Mouse (Mus musculus): Measurements from ENCODE around the gene Gm5089. TPM values are rescaled to one million over a fixed set of nuclear protein-coding genes. Genes with fewer than 3 reads are reported as not detected.

The Gm5089 gene
- polyA plus RNA-seq, 1 experiment = not detected

GRCm38 (mm10) chr14:122432558-122432957 lies 18.4 kb downstream of the Gm5089 start:
- no peak for TF ChIP-seq CTCF (IDR thresholded peaks at IDR 0.05; ENCODE audit: control insufficient read depth, insufficient read depth, insufficient replicate concordance, low read depth, low read length)
- no peak for TF ChIP-seq POLR2A (IDR thresholded peaks at IDR 0.05; ENCODE audit: control insufficient read depth, low read depth, low read length)

GRCm38 (mm10) chr14:122427654-122428053 lies 23.3 kb downstream of the Gm5089 start:
- H3K4me1 ChIP-seq (ENCODE audit: control insufficient read depth, insufficient read depth, low read length) = no peaks in the 10 kb centered on the region; the same call in 1 of the 2 replicates

More at GRCm38 (mm10) chr14:122432558-122432957, 18.4 kb downstream of the Gm5089 start:
- no peak overlapping the region for H3K27ac ChIP-seq (ENCODE audit: control insufficient read depth, insufficient read depth, low read depth, low read length)
- H3K4me3 ChIP-seq (ENCODE audit: control insufficient read depth, low read depth, low read length) = no peak overlapping the region
- no peaks in the 10 kb centered on the region for H3K36me3 ChIP-seq (ENCODE audit: control insufficient read depth, insufficient read depth, low read length)
- H3K27me3 ChIP-seq (ENCODE audit: control insufficient read depth, insufficient read depth, low read length) = no peaks in the 10 kb centered on the region
- H3K4me1 ChIP-seq (ENCODE audit: control insufficient read depth, insufficient read depth, low read length) = no peaks in the 10 kb centered on the region

GRCm38 (mm10) chr14:122427204-122427560 lies 23.7 kb downstream of the Gm5089 start:
- TF ChIP-seq POLR2A (IDR thresholded peaks at IDR 0.05; ENCODE audit: control insufficient read depth, low read depth, low read length) (no peak), CTCF (IDR thresholded peaks at IDR 0.05; ENCODE audit: control insufficient read depth, insufficient read depth, insufficient replicate concordance, low read depth, low read length) (no peak)
- Histone ChIP-seq H3K27me3 (ENCODE audit: control insufficient read depth, insufficient read depth, low read length) (no peaks in the 10 kb centered on the region), H3K36me3 (ENCODE audit: control insufficient read depth, insufficient read depth, low read length) (no peaks in the 10 kb centered on the region), H3K4me1 (ENCODE audit: control insufficient read depth, insufficient read depth, low read length) (no peaks in the 10 kb centered on the region; the same call in 1 of the 2 replicates), H3K27ac (ENCODE audit: control insufficient read depth, insufficient read depth, low read depth, low read length) (no peak overlapping the region), H3K4me3 (ENCODE audit: control insufficient read depth, low read depth, low read length) (no peak overlapping the region)

More at GRCm38 (mm10) chr14:122427654-122428053, 23.3 kb downstream of the Gm5089 start:
- no peaks in the 10 kb centered on the region for H3K27me3 ChIP-seq (ENCODE audit: control insufficient read depth, insufficient read depth, low read length)
- no peak overlapping the region for H3K27ac ChIP-seq (ENCODE audit: control insufficient read depth, insufficient read depth, low read depth, low read length)
- H3K36me3 ChIP-seq (ENCODE audit: control insufficient read depth, insufficient read depth, low read length) = no peaks in the 10 kb centered on the region
- TF ChIP-seq POLR2A (IDR thresholded peaks at IDR 0.05; ENCODE audit: control insufficient read depth, low read depth, low read length) (no peak), CTCF (IDR thresholded peaks at IDR 0.05; ENCODE audit: control insufficient read depth, insufficient read depth, insufficient replicate concordance, low read depth, low read length) (no peak)
- no peak overlapping the region for H3K4me3 ChIP-seq (ENCODE audit: control insufficient read depth, low read depth, low read length)

GRCm38 (mm10) chr14:122426529-122427203 lies 24.2 kb downstream of the Gm5089 start:
- TF ChIP-seq CTCF (IDR thresholded peaks at IDR 0.05; ENCODE audit: control insufficient read depth, insufficient read depth, insufficient replicate concordance, low read depth, low read length) = no peak
- no peak for TF ChIP-seq POLR2A (IDR thresholded peaks at IDR 0.05; ENCODE audit: control insufficient read depth, low read depth, low read length)
- no peaks in the 10 kb centered on the region; the same call in 1 of the 2 replicates for H3K4me1 ChIP-seq (ENCODE audit: control insufficient read depth, insufficient read depth, low read length)
- no peak overlapping the region for H3K27ac ChIP-seq (ENCODE audit: control insufficient read depth, insufficient read depth, low read depth, low read length)
- no peak overlapping the region for H3K4me3 ChIP-seq (ENCODE audit: control insufficient read depth, low read depth, low read length)
- no peaks in the 10 kb centered on the region for H3K36me3 ChIP-seq (ENCODE audit: control insufficient read depth, insufficient read depth, low read length)
- no peaks in the 10 kb centered on the region for H3K27me3 ChIP-seq (ENCODE audit: control insufficient read depth, insufficient read depth, low read length)

- Histone ChIP-seq H3K36me3 (ENCODE audit: control insufficient read depth, insufficient read depth, low read length) (no peaks in the 10 kb centered on the region), H3K4me3 (ENCODE audit: control insufficient read depth, low read depth, low read length) (no peak overlapping the region), H3K4me1 (ENCODE audit: control insufficient read depth, insufficient read depth, low read length) (no peaks in the 10 kb centered on the region; the same call in 1 of the 2 replicates), H3K27me3 (ENCODE audit: control insufficient read depth, insufficient read depth, low read length) (no peaks in the 10 kb centered on the region), H3K27ac (ENCODE audit: control insufficient read depth, insufficient read depth, low read depth, low read length) (no peak overlapping the region)
- TF ChIP-seq POLR2A (IDR thresholded peaks at IDR 0.05; ENCODE audit: control insufficient read depth, low read depth, low read length) = no peak
- TF ChIP-seq CTCF (IDR thresholded peaks at IDR 0.05; ENCODE audit: control insufficient read depth, insufficient read depth, insufficient replicate concordance, low read depth, low read length) = no peak
These were observed 26.5 kb downstream of the Gm5089 start for GRCm38 (mm10) chr14:122424441-122424840.

GRCm38 (mm10) chr14:122416166-122416771 lies 34.6 kb downstream of the Gm5089 start:
- Histone ChIP-seq H3K27me3 (ENCODE audit: control insufficient read depth, insufficient read depth, low read length) (no peaks in the 10 kb centered on the region), H3K36me3 (ENCODE audit: control insufficient read depth, insufficient read depth, low read length) (no peaks in the 10 kb centered on the region), H3K4me3 (ENCODE audit: control insufficient read depth, low read depth, low read length) (no peak overlapping the region), H3K27ac (ENCODE audit: control insufficient read depth, insufficient read depth, low read depth, low read length) (no peak overlapping the region), H3K4me1 (ENCODE audit: control insufficient read depth, insufficient read depth, low read length) (no peaks in the 10 kb centered on the region)
- TF ChIP-seq CTCF (IDR thresholded peaks at IDR 0.05; ENCODE audit: control insufficient read depth, insufficient read depth, insufficient replicate concordance, low read depth, low read length) = no peak
- no peak for TF ChIP-seq POLR2A (IDR thresholded peaks at IDR 0.05; ENCODE audit: control insufficient read depth, low read depth, low read length)

- no peak overlapping the region for H3K4me3 ChIP-seq (ENCODE audit: control insufficient read depth, low read depth, low read length)
- H3K4me1 ChIP-seq (ENCODE audit: control insufficient read depth, insufficient read depth, low read length) = no peaks in the 10 kb centered on the region
- no peak overlapping the region for H3K27ac ChIP-seq (ENCODE audit: control insufficient read depth, insufficient read depth, low read depth, low read length)
- TF ChIP-seq CTCF (IDR thresholded peaks at IDR 0.05; ENCODE audit: control insufficient read depth, insufficient read depth, insufficient replicate concordance, low read depth, low read length) = no peak
- TF ChIP-seq POLR2A (IDR thresholded peaks at IDR 0.05; ENCODE audit: control insufficient read depth, low read depth, low read length) = no peak
- H3K36me3 ChIP-seq (ENCODE audit: control insufficient read depth, insufficient read depth, low read length) = no peaks in the 10 kb centered on the region
- H3K27me3 ChIP-seq (ENCODE audit: control insufficient read depth, insufficient read depth, low read length) = no peaks in the 10 kb centered on the region
These were observed 36.1 kb downstream of the Gm5089 start for GRCm38 (mm10) chr14:122414786-122415185.
